Mouse (Mus musculus) A20 (cell line): ENCODE results near the gene Shq1.

Experiments
- DNase-seq: peaks from one replicate; pipeline ENCODE4 v3.0.0-alpha.2; 2011; ENCODE audit warnings: low read depth, low spot score

The Shq1 gene

DNA sequence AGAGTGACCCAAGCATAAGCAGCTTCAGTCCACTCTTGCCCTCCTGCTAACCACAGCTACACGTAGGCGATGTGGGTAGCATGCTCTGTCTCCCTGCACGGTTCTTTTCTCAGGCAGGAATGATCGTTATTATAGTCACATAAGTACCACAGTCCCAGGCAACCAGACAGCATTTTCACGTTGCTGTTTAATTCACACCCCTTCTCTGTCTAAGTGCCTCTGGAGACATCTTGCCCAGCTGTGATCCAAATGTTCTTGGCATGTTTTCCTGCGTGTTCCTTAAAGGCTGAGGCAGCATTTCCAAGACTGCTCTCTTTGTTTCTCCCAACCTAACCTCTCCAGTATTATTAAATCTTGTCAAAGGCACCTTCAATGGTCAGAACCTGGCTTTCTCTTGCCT is 67.3 kb downstream of the Shq1 start:
- no peak for DNase-seq

DNA sequence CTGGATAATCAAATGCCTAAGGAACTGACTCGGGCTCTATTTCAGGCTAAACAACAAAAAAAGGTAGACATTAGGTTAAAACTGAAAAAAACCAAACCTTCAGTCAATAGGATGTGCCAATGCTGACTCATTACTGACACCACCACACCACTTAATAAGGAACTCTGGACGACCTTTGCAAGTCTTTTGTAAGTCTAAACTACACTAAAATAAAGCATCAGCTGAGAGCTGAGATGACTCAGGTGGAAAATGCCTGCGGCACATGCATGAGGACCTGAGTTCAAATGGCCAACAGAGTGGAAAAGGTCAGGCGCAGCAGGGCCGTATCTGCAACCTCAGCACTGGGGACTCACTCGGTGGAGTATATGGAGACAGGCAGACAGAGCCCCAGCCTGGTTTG is 69.3 kb downstream of the Shq1 start:
- DNase-seq, result no peak

- DNase-seq, result no peak
Observed at GRCm38 (mm10) chr6:100593857-100594256, 77.1 kb downstream of the Shq1 start.

DNA sequence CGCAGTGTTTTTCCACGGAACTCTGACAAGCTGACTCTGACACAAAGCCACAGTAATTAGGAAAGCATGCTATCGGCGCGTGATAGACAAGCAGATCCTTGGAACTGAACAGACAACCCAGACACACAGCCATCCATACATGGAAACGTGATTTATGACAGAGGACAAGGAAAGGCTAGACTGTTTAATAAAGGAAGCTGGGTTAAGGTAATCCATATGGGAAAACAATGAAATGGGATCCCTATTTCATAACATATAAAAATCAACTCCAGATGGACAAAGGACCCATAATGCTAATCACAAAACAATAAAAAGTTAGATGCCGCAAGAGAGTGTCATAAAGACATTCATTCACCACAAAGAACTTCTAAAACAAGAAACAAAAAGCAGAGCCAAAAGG is 78.0 kb downstream of the Shq1 start:
- DNase-seq, result no peak

- no peak for DNase-seq
Observed at GRCm38 (mm10) chr6:100590602-100591001, 80.4 kb downstream of the Shq1 start.

GRCm38 (mm10) chr6:100588876-100589275 is 82.1 kb downstream of the Shq1 start:
- no peak for DNase-seq

DNA sequence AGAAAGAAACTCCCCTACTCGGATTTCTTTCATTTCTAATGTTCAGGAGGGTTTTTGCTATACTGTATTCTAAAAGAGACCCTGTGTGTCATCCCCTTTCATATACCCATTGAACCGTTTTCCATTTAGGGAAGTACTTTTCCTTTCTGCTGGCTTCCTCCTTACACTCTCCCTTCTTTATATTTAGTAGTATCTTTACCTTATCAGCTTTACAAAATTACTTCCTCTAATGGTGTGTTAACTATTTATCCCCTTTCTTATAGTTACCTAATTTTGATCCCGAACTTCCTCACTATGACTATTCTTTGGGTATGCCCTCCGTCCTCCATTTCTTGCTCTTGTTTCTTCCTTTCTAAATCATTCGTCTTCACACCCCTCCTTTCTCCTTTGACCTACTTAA is 84.2 kb downstream of the Shq1 start:
- DNase-seq, result no peak

DNA sequence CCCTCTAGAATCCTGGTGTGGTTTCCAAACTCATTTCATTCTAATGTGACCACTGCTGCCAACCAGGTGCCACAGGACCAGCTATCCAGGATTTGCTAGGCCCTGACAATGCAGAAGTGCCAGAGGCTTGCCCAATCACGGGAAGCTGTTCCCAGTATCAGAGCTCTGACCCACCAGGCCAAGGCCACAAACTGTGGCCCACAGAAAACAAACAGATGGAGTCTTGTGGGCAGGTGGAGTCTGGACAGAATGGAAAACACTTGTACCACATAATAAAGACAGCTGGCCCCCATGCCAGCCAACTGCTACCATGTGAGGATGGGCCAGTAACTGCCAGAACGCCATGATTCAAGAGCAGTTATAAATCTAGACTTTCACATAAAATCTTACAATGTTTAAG is 89.0 kb downstream of the Shq1 start:
- DNase-seq, result no peak

GRCm38 (mm10) chr6:100581056-100581455 is 89.9 kb downstream of the Shq1 start:
- DNase-seq, result no peak

DNA sequence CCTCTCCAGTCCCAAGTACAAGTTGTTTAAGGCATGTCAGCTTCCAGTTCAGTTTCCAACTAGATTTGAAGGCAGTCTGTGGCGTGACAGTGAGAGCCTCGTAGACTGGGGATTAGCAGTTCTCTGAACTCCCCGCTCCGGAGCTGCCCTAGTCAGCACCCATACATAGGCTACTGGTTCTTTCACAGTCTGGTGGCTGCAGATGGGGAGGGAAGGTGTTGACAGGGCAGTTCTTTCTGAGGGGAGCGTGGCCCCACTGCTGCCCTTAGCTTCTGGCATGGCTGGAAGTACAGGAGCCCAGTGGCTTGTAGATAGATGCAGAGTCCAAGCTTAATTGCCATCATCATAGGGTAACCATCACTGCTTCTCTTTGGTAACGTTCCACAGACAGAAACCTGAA is 93.4 kb downstream of the Shq1 start:
- DNase-seq, result no peak

- DNase-seq, result peak; percentile 93
Observed at GRCm38 (mm10) chr6:100576171-100576570, 94.8 kb downstream of the Shq1 start.

DNA sequence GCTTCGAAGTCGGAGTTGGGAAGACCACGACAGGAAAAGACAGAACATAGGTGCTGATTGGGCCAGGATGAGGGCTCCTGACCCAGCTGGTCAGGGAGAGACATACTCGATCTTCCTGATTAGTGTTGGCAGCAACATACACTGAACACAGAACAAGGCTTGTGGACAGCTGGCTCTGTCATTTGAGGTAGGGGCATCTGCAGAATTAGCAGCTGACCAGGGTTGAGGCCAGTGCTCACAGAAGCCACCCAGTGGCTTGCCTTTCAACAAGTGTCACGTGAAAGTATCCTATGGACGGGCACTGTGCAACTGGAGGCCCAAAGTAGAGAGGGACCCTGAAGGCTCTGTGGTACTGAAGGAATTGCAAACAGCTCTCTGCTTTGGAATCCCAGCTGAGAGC is 104.2 kb downstream of the Shq1 start:
- DNase-seq, result no peak

DNA sequence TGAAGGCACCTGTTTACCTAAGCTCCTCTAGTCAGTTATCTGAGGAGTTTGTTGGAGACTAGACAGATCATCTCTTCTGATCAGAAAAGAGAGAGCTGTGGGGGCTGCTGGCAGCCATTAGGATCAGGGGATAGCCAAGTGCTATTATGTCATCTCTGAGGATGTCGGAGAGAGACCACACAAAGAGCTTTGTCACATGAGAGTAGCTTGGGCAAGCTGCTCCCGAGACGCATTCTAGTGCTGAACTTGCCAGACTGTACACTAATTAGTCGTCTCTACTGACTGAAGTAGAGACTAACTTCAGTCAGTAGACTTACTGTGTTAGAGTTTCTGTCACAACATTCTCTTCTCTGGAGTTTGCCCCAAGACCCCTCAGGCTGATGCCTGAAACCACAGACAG is 106.4 kb downstream of the Shq1 start:
- no peak for DNase-seq

- no peak for DNase-seq
Observed at GRCm38 (mm10) chr6:100563552-100564341, 107.2 kb downstream of the Shq1 start.

GRCm38 (mm10) chr6:100562719-100563551 is 108.0 kb downstream of the Shq1 start:
- DNase-seq, result no peak

- no peak for DNase-seq
Observed at GRCm38 (mm10) chr6:100558057-100558456, 112.9 kb downstream of the Shq1 start.

GRCm38 (mm10) chr6:100542154-100542997 is 128.6 kb downstream of the Shq1 start:
- DNase-seq, result no peak

GRCm38 (mm10) chr6:100539698-100540097 is 131.3 kb downstream of the Shq1 start:
- DNase-seq, result peak; percentile 36

GRCm38 (mm10) chr6:100538570-100538969 is 132.4 kb downstream of the Shq1 start:
- DNase-seq, result no peak

DNA sequence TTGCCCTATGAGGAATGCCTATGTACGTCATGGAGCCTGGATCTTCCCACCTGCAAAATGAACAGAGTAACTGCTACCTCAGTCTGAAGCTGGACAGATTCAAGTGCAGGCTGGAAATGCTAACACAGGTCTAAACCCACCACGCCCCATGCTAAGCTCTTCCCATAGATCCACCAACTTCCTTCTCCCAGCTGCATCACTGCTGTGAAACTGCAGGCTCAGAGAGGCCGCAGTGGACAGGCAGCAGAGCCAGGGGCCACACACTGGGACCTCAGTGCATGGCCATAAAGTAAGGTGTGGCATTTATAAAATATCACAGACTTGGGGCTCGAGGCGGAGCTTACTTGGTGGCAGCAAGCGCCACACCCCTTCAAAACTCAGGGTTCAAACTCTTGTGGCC is 133.0 kb downstream of the Shq1 start:
- no peak for DNase-seq

DNA sequence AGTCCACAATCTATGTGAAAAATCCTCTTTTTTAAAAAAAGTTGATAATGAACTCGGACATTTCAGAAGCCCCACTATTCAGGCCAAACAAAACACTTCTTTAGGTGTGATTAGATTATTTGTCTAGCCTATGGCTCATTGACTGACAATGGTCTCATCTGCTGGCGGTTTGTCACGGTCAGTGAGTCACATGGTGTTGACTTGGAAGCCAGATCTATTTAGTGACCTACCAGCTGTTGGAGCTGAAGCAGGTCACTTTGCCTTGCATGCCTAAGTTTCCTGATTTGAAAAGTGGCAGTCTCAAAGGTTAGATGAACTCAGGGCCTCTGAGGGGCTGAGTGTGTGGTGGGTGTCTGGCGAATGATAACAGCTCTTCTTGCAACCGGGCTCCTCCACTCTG is 133.9 kb downstream of the Shq1 start:
- no peak for DNase-seq

GRCm38 (mm10) chr6:100533364-100533763 is 137.6 kb downstream of the Shq1 start:
- no peak for DNase-seq
